Comparison of ENCODE assay signal across 23 mouse cellular contexts in the genomic region with DNA sequence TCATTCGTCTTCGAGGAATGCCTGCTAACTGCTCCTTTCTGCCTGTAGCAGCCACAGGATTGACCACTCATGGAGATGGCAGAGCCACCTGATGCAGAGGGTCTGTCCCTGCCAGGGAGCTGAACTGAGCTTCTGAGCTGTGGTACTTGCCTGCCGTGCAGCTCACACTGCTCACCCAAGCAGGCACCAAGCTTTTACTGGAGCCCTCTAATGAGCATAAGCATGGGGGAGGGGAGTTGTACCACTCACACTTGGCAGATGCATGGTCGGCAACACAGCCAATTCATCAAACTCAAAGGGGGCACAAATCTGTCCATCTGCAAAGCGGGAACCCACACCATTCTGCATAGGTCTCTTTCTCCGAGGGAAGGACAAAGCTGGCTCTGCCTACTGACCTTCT.
DNase-seq lines count a peak whose midpoint lies in the region; ATAC-seq and TF ChIP-seq lines count a peak whose summit lies in the region.
"Had no signal": no experiment of that assay in that cellular context is flagged by ENCODE, and none has a peak within 500 bp of the region (broad histone marks: within the 10 kb centered on the region; RNA-seq: fewer than 3 reads in every experiment).

No protein-coding gene starts in this region.

- no peak overlapping the region for H3K4me3 ChIP-seq in forebrain, embryonic 14.5 days (ENCODE audit: low read depth, low read length)
- no peak overlapping the region for H3K4me3 ChIP-seq in forebrain, embryonic 10.5 days
- H3K4me3 ChIP-seq in forebrain, postnatal 0 days (ENCODE audit: low read depth, low read length), result no peak overlapping the region
- H3K4me3 ChIP-seq in thymus, adult 2 months (ENCODE audit: control insufficient read depth, insufficient read depth, low read length), result no peak overlapping the region
- H3K4me3 ChIP-seq: embryonic facial prominence, embryonic 12.5 days; heart, embryonic 10.5 days had no signal

- H3K4me1 ChIP-seq in forebrain, embryonic 14.5 days (ENCODE audit: control insufficient read depth, insufficient read depth, low read length), result peaks cover 10% of the 10 kb centered on the region; the same call in 1 of the 2 replicates
- H3K4me1 ChIP-seq in forebrain, embryonic 10.5 days, result peaks cover 23% of the 10 kb centered on the region
- H3K4me1 ChIP-seq in forebrain, postnatal 0 days (ENCODE audit: insufficient read depth), result peaks cover 3% of the 10 kb centered on the region; the same call in 1 of the 2 replicates
- no peaks in the 10 kb centered on the region for H3K4me1 ChIP-seq in thymus, adult 2 months (replicated peaks; ENCODE audit: control insufficient read depth, insufficient read depth, low read length)
- H3K4me1 ChIP-seq: embryonic facial prominence, embryonic 12.5 days had no signal

- no peaks in the 10 kb centered on the region for H3K9me3 ChIP-seq in forebrain, embryonic 14.5 days (replicated peaks; ENCODE audit: control insufficient read depth, low read length)
- H3K9me3 ChIP-seq in forebrain, embryonic 10.5 days, result no peaks in the 10 kb centered on the region
- no peaks in the 10 kb centered on the region for H3K9me3 ChIP-seq in forebrain, postnatal 0 days (ENCODE audit: low read length)
- H3K9me3 ChIP-seq: embryonic facial prominence, embryonic 12.5 days; G1E; heart, embryonic 10.5 days had no signal

- no peak overlapping the region for H3K27ac ChIP-seq in forebrain, embryonic 14.5 days (ENCODE audit: low read depth, low read length)
- H3K27ac ChIP-seq in forebrain, embryonic 10.5 days, result no peak overlapping the region
- no peak overlapping the region for H3K27ac ChIP-seq in forebrain, postnatal 0 days (ENCODE audit: low read depth, low read length)
- no peak overlapping the region for H3K27ac ChIP-seq in thymus, adult 2 months (ENCODE audit: control insufficient read depth, insufficient read depth, low read length)
- H3K27ac ChIP-seq: embryonic facial prominence, embryonic 12.5 days; heart, embryonic 10.5 days; hindbrain, embryonic 14.5 days had no signal

- H3K36me3 ChIP-seq in forebrain, embryonic 14.5 days (ENCODE audit: control insufficient read depth, insufficient read depth, low read length), result no peaks in the 10 kb centered on the region
- no peaks in the 10 kb centered on the region for H3K36me3 ChIP-seq in forebrain, embryonic 10.5 days (replicated peaks)
- H3K36me3 ChIP-seq in forebrain, postnatal 0 days (ENCODE audit: insufficient read depth), result no peaks in the 10 kb centered on the region
- H3K36me3 ChIP-seq in thymus, adult 2 months (ENCODE audit: control insufficient read depth, insufficient read depth, low read length), result no peaks in the 10 kb centered on the region
- H3K36me3 ChIP-seq: embryonic facial prominence, embryonic 12.5 days; G1E; heart, embryonic 10.5 days had no signal

- peak; percentile 67 for DNase-seq in forebrain, embryonic 14.5 days (ENCODE audit: low spot score)
- no peak for DNase-seq in forebrain, embryonic 10.5 days (ENCODE audit: extremely low spot score, low spot score)
- DNase-seq in left cerebral cortex, postnatal 4 days, result peak; percentile 40
- DNase-seq in left cerebral cortex, adult 18-20 months (ENCODE audit: low spot score in 2 of 2), result no peak
- no peak for DNase-seq in forebrain, postnatal 0 days
- no peak for DNase-seq in spleen, adult 12 weeks (ENCODE audit: low spot score)
- no peak for DNase-seq in thymus, adult 2 months
- DNase-seq: adrenal gland, adult 8-10 months; adrenal gland, postnatal 36 days; B cell, adult 2 months; cerebellum, adult 11 months; cerebellum, adult 8-10 months; heart, adult 18-20 months; heart, postnatal 10 days; heart, postnatal 4 days; kidney, adult 8-10 months had no signal

- H3K4me2 ChIP-seq in forebrain, embryonic 14.5 days (ENCODE audit: low read length), result no peak overlapping the region
- no peak overlapping the region for H3K4me2 ChIP-seq in forebrain, postnatal 0 days (ENCODE audit: low read depth)
- H3K4me2 ChIP-seq: embryonic facial prominence, embryonic 12.5 days; hindbrain, embryonic 14.5 days had no signal

- TF ChIP-seq CTCF in forebrain, postnatal 0 days (IDR thresholded peaks at IDR 0.05; ENCODE audit: low read depth), result no peak
- no peak for TF ChIP-seq CTCF in thymus, adult 2 months (IDR thresholded peaks at IDR 0.05; ENCODE audit: borderline replicate concordance, control insufficient read depth, extremely low read depth, insufficient read depth, low read length, poor library complexity)

- no peaks in the 10 kb centered on the region for H3K27me3 ChIP-seq in forebrain, embryonic 14.5 days (replicated peaks; ENCODE audit: control insufficient read depth, insufficient read depth, low read length)
- no peaks in the 10 kb centered on the region for H3K27me3 ChIP-seq in forebrain, embryonic 10.5 days (ENCODE audit: poor library complexity, severe bottlenecking)
- H3K27me3 ChIP-seq in forebrain, postnatal 0 days (ENCODE audit: insufficient read depth, low read length), result no peaks in the 10 kb centered on the region
- no peaks in the 10 kb centered on the region for H3K27me3 ChIP-seq in thymus, adult 2 months (ENCODE audit: control insufficient read depth, insufficient read depth, low read length)
- H3K27me3 ChIP-seq: embryonic facial prominence, embryonic 12.5 days had no signal

- peak; percentile 68 for ATAC-seq in forebrain, embryonic 14.5 days
- peak; percentile 84 for ATAC-seq in forebrain, postnatal 0 days
- ATAC-seq: CD4-positive, CD25-positive, alpha-beta regulatory T cell, adult 4 months; inflammation-experienced regulatory T-cells, adult 6 months; intestine, postnatal 0 days had no signal

- intact Hi-C loops in left cerebral cortex, postnatal 4 days (cut with DNase I), result no loop called here

- 54% methylated on average over 6 of the region's 6 CpGs for WGBS in forebrain, embryonic 14.5 days
- 84% methylated on average over 6 of the region's 6 CpGs for WGBS in forebrain, embryonic 10.5 days
- WGBS in forebrain, postnatal 0 days, result 42% methylated on average over 6 of the region's 6 CpGs
- 82% methylated on average over 6 of the region's 6 CpGs for WGBS in thymus, adult 2 months

- H3K9ac ChIP-seq in forebrain, embryonic 14.5 days (ENCODE audit: low read length), result no peak overlapping the region
- H3K9ac ChIP-seq in forebrain, postnatal 0 days, result no peak overlapping the region
- H3K9ac ChIP-seq: embryonic facial prominence, embryonic 12.5 days; hindbrain, embryonic 14.5 days had no signal

- TF ChIP-seq POLR2A in thymus, adult 2 months (IDR thresholded peaks at IDR 0.05; ENCODE audit: control insufficient read depth, extremely low read depth, insufficient read depth, low read length, poor library complexity), result no peak

Comparison
In these comparisons a context has a peak if more than half of its experiments do, and no peak if none do; other contexts are left out.
1. DNase-seq: peak in forebrain, embryonic 14.5 days (single experiment) and left cerebral cortex, postnatal 4 days (single experiment); none in forebrain, embryonic 10.5 days (single experiment), left cerebral cortex, adult 18-20 months (0 of 2), forebrain, postnatal 0 days (single experiment), spleen, adult 12 weeks (single experiment) and thymus, adult 2 months (single experiment).